In genomic region chr13:31518411-31518886, GRCm38 (mm10) we compare ENCODE assay signal across 9 mouse cellular contexts. TPM values are rescaled to one million over a fixed set of nuclear protein-coding genes. Genes with fewer than 3 reads are reported as not detected.
DNase-seq lines count a peak whose midpoint lies in the region; ATAC-seq lines count a peak whose summit lies in the region.
"Had no signal": no experiment of that assay in that cellular context is flagged by ENCODE, and none has a peak within 500 bp of the region (broad histone marks: within the 10 kb centered on the region; RNA-seq: fewer than 3 reads in every experiment).

No protein-coding gene starts in this region.

- no peaks in the 10 kb centered on the region for H3K36me3 ChIP-seq in kidney, embryonic 16.5 days (ENCODE audit: insufficient read depth, low read length)

- H3K4me3 ChIP-seq in kidney, embryonic 16.5 days (ENCODE audit: low read length): no peak overlapping the region

- H3K9me3 ChIP-seq in kidney, embryonic 16.5 days (ENCODE audit: low read length): no peaks in the 10 kb centered on the region

- H3K4me1 ChIP-seq in kidney, embryonic 16.5 days (ENCODE audit: insufficient read depth, low read length): no peaks in the 10 kb centered on the region

- WGBS in kidney, embryonic 16.5 days: 58% methylated on average over 10 of the region's 10 CpGs
- 10% methylated on average over 10 of the region's 10 CpGs for WGBS in large intestine, adult 2 months

- peak; percentile 65 for DNase-seq in kidney, adult 11 months
- DNase-seq in adrenal gland, adult 18-20 months (ENCODE audit: low spot score in 2 of 2): peak; percentile 15 to 23
- DNase-seq in gastrocnemius, postnatal 10 days: peak; percentile 18
- DNase-seq in large intestine, adult 2 months (ENCODE audit: low read depth, low spot score): peak; percentile 51
- peak; percentile 13 for DNase-seq in testis, postnatal 14 days (ENCODE audit: low spot score)
- no peak for DNase-seq in embryo, embryonic 11 days

- no peak overlapping the region for H3K9ac ChIP-seq in kidney, embryonic 16.5 days (replicated peaks; ENCODE audit: low read length)

- no peaks in the 10 kb centered on the region for H3K27me3 ChIP-seq in kidney, embryonic 16.5 days (ENCODE audit: insufficient read depth, low read length)

- H3K4me2 ChIP-seq in kidney, embryonic 16.5 days (replicated peaks; ENCODE audit: low read depth, low read length): no peak overlapping the region

- H3K27ac ChIP-seq in kidney, embryonic 16.5 days (ENCODE audit: low read length): no peak overlapping the region
- H3K27ac ChIP-seq: macrophage had no signal

- ATAC-seq in kidney, embryonic 16.5 days (ENCODE audit: low FRiP score, low TSS enrichment): no peak
- ATAC-seq in inflammation-experienced regulatory T-cells, adult 6 months: no peak

RNA-seq across cellular contexts. Expression of gene Foxq1, which starts 37.5 kb away (rescaled TPM):
- polyA plus RNA-seq in kidney, embryonic 16.5 days (2015; fragmentation: Nextera tagmentation; extraction: Ambion mirVana): 3.6 and 4.4 TPM in 2 replicates
- under 1 TPM in 1 of 2 experiments, not detected in 1; 0.10 TPM for total RNA-seq in adrenal gland, adult 18-20 months (2021)
- total RNA-seq in gastrocnemius, postnatal 10 days (2021): not detected
- 0.53 and 1.2 TPM in 2 replicates for polyA plus RNA-seq in large intestine, adult 2 months (2012; rRNA removed)
- polyA plus RNA-seq in inflammation-experienced regulatory T-cells, adult 6 months (2017; shearing (Covaris generic)): not detected
- polyA plus RNA-seq: macrophage had no signal

RNA-seq across cellular contexts. Expression of gene A530084C06Rik, which starts 40.7 kb away (rescaled TPM):
- not detected in 2 replicates for polyA plus RNA-seq in kidney, embryonic 16.5 days (2015; fragmentation: Nextera tagmentation; extraction: Ambion mirVana)
- not detected for total RNA-seq in adrenal gland, adult 18-20 months (2021)
- total RNA-seq in gastrocnemius, postnatal 10 days (2021): not detected
- 0.12 and 0.16 TPM in 2 replicates for polyA plus RNA-seq in large intestine, adult 2 months (2012; rRNA removed)
- polyA plus RNA-seq in inflammation-experienced regulatory T-cells, adult 6 months (2017; shearing (Covaris generic)): not detected
- polyA plus RNA-seq: macrophage had no signal
